Mouse (Mus musculus) MEL (cell line): ENCODE data around the gene Tbcd. TPM values are rescaled to one million over a fixed set of nuclear protein-coding genes. Genes with fewer than 3 reads are reported as not detected.

Source experiments
- DNase-seq: peaks from one replicate; pipeline ENCODE4 v3.0.0; 2011; ENCODE audit warnings: low read depth, low spot score
- H3K27ac ChIP-seq: 2 replicates; pipeline ENCODE4 v1.5.1; 2012; ENCODE audit warnings: low read depth, mild to moderate bottlenecking, control low read depth, low read length, moderate library complexity; ENCODE audit not compliant: control insufficient read depth
- H3K27me3 ChIP-seq, 2 experiments: fragments of 150-350 bp in 1 of 2; sonication (generic) in 1 of 2; 2 replicates each; pipeline ENCODE4 v1.6.1; 2012; ENCODE audit warnings: low read length in 2 of 2, mild to moderate bottlenecking in 2 of 2, improper control_type of control experiment in 1 of 2, moderate library complexity in 1 of 2; ENCODE audit not compliant: insufficient read depth in 2 of 2, control insufficient read depth in 1 of 2
- H3K36me3 ChIP-seq, 2 experiments: 2 replicates each; pipeline ENCODE4 v1.6.1; 2012 to 2014; ENCODE audit warnings: low read length in 2 of 2, improper control_type of control experiment in 1 of 2, inconsistent platforms in 1 of 2, mild to moderate bottlenecking in 1 of 2; ENCODE audit not compliant: insufficient read depth in 2 of 2, control insufficient read depth in 1 of 2
- H3K4me1 ChIP-seq, 2 experiments: fragments of 150-350 bp in 1 of 2; sonication (generic) in 1 of 2; 2 replicates each; pipeline ENCODE4 v1.6.1; 2012; ENCODE audit warnings: low read length in 2 of 2, improper control_type of control experiment in 1 of 2, mild to moderate bottlenecking in 1 of 2; ENCODE audit not compliant: insufficient read depth in 2 of 2, control insufficient read depth in 1 of 2
- H3K4me3 ChIP-seq, 2 experiments: fragments of 150-350 bp in 1 of 2; sonication (generic) in 1 of 2; 2 replicates each; pipeline ENCODE4 v1.5.1; 2012; ENCODE audit warnings: low read depth in 2 of 2, low read length in 2 of 2, mild to moderate bottlenecking in 2 of 2, moderate library complexity in 2 of 2, control low read depth in 1 of 2, improper control_type of control experiment in 1 of 2; ENCODE audit not compliant: control insufficient read depth in 1 of 2, insufficient read depth in 1 of 2
- H3K79me2 ChIP-seq: 2 replicates; pipeline ENCODE4 v1.6.1; 2012; ENCODE audit warnings: mild to moderate bottlenecking, low read length, moderate library complexity; ENCODE audit not compliant: control insufficient read depth, poor library complexity, insufficient read depth
- H3K9ac ChIP-seq: 2 replicates; pipeline ENCODE4 v1.6.1; 2012; ENCODE audit warnings: low read depth, mild to moderate bottlenecking, control low read depth, low read length, moderate library complexity; ENCODE audit not compliant: control insufficient read depth, poor library complexity, severe bottlenecking
- H3K9me3 ChIP-seq: fragments of 150-350 bp; sonication (generic); replicated peaks from 2 replicates; pipeline ENCODE4 v1.6.1; 2012; ENCODE audit warnings: mild to moderate bottlenecking, low read length, improper control_type of control experiment, moderate library complexity; ENCODE audit not compliant: insufficient read depth
- BHLHE40 ChIP-seq: IDR thresholded peaks from 2 replicates; pipeline ENCODE4 v1.6.1; 2012; ENCODE audit warnings: low read depth, mild to moderate bottlenecking, inconsistent platforms, low read length, improper control_type of control experiment, borderline replicate concordance
- CTCF ChIP-seq, 3 experiments: IDR thresholded peaks in 2 of 3; conservative IDR thresholded peaks in 1 of 3; 2 replicates each; pipeline ENCODE4 v1.5.1; 2011 to 2012; ENCODE audit warnings: low read length in 3 of 3, low read depth in 2 of 3, mild to moderate bottlenecking in 2 of 3, improper control_type of control experiment in 1 of 3, inconsistent platforms in 1 of 3, mixed read lengths in 1 of 3, moderate library complexity in 1 of 3; ENCODE audit not compliant: control insufficient read depth in 1 of 3, insufficient read depth in 1 of 3, poor library complexity in 1 of 3, severe bottlenecking in 1 of 3
- E2F4 ChIP-seq: IDR thresholded peaks from 2 replicates; pipeline ENCODE4 v1.6.1; 2011; ENCODE audit warnings: low read depth, low read length, improper control_type of control experiment, borderline replicate concordance
- HCFC1 ChIP-seq: IDR thresholded peaks from 2 replicates; pipeline ENCODE4 v1.6.1; 2012; ENCODE audit warnings: low read depth, mild to moderate bottlenecking, inconsistent platforms, low read length, improper control_type of control experiment, moderate library complexity
- JUND ChIP-seq: IDR thresholded peaks from 2 replicates; pipeline ENCODE4 v1.6.1; 2011; ENCODE audit warnings: low read depth, mild to moderate bottlenecking, improper control_type of control experiment, low read length
- MAZ ChIP-seq: IDR thresholded peaks from 2 replicates; pipeline ENCODE4 v1.6.1; 2012; ENCODE audit warnings: low read depth, mild to moderate bottlenecking, inconsistent platforms, low read length, improper control_type of control experiment
- MYB ChIP-seq: IDR thresholded peaks from 2 replicates; pipeline ENCODE4 v1.6.1; 2011; ENCODE audit warnings: mild to moderate bottlenecking, low read depth, low read length, improper control_type of control experiment
- MYC ChIP-seq: IDR thresholded peaks from 2 replicates; pipeline ENCODE4 v1.6.1; 2011; ENCODE audit warnings: low read depth, mild to moderate bottlenecking, low read length, improper control_type of control experiment, moderate library complexity
- NELFE ChIP-seq: IDR thresholded peaks from 2 replicates; pipeline ENCODE4 v1.6.1; 2011; ENCODE audit warnings: low read depth, low read length, improper control_type of control experiment
- NRF1 ChIP-seq: IDR thresholded peaks from 2 replicates; pipeline ENCODE4 v1.6.1; 2014; ENCODE audit warnings: low read depth, mild to moderate bottlenecking, inconsistent platforms, low read length, improper control_type of control experiment, moderate library complexity; ENCODE audit not compliant: poor library complexity, insufficient read depth, severe bottlenecking
- POLR2AphosphoS2 ChIP-seq: IDR thresholded peaks from 2 replicates; pipeline ENCODE4 v1.6.1; 2011; ENCODE audit warnings: low read length, improper control_type of control experiment
- POLR2AphosphoS5 ChIP-seq: IDR thresholded peaks from 2 replicates; pipeline ENCODE4 v1.6.1; 2012; ENCODE audit warnings: low read depth, borderline replicate concordance, mild to moderate bottlenecking, inconsistent platforms, low read length, moderate library complexity, mixed read lengths
- RCOR1 ChIP-seq: IDR thresholded peaks from 2 replicates; pipeline ENCODE4 v1.6.1; 2012; ENCODE audit warnings: low read depth, mild to moderate bottlenecking, inconsistent platforms, low read length, improper control_type of control experiment
- SIN3A ChIP-seq: IDR thresholded peaks from 2 replicates; pipeline ENCODE4 v1.6.1; 2012; ENCODE audit warnings: low read length, improper control_type of control experiment, inconsistent platforms
- SMC3 ChIP-seq: IDR thresholded peaks from 2 replicates; pipeline ENCODE4 v1.6.1; 2011; ENCODE audit warnings: low read depth, low read length, improper control_type of control experiment
- TAL1 ChIP-seq: IDR thresholded peaks from 2 replicates; pipeline ENCODE4 v1.6.1; 2012; ENCODE audit warnings: mild to moderate bottlenecking, inconsistent platforms, low read length, moderate library complexity, mixed read lengths
- UBTF ChIP-seq: IDR thresholded peaks from 2 replicates; pipeline ENCODE4 v1.6.1; 2012; ENCODE audit warnings: low read depth, mild to moderate bottlenecking, inconsistent platforms, low read length, improper control_type of control experiment, moderate library complexity, borderline replicate concordance; ENCODE audit not compliant: insufficient read depth
- USF1 ChIP-seq: IDR thresholded peaks from 2 replicates; pipeline ENCODE4 v1.6.1; 2014; ENCODE audit warnings: low read depth, mild to moderate bottlenecking, inconsistent platforms, low read length, improper control_type of control experiment, moderate library complexity
- ZKSCAN1 ChIP-seq: IDR thresholded peaks from 2 replicates; pipeline ENCODE4 v1.6.1; 2012; ENCODE audit warnings: low read depth, mild to moderate bottlenecking, inconsistent platforms, low read length, improper control_type of control experiment, moderate library complexity
- ZMIZ1 ChIP-seq: IDR thresholded peaks from 2 replicates; pipeline ENCODE4 v1.6.1; 2012; ENCODE audit warnings: low read depth, mild to moderate bottlenecking, inconsistent platforms, low read length, improper control_type of control experiment, moderate library complexity
- polyA plus RNA-seq, 2 experiments: library from polyadenylated mRNA; stranded (reverse) in 1 of 2; unstranded in 1 of 2; fragments of >175 nt in 1 of 2; fragments of >200 nt in 1 of 2; gene quantifications; 2 replicates each; pipeline versions ENCODE4 v1.2.1 to v1.2.4; 2012; ENCODE audit warnings: low replicate concordance in 2 of 2, low read depth in 1 of 2; ENCODE audit not compliant: insufficient read length in 2 of 2, insufficient read depth in 1 of 2, missing spikeins in 1 of 2
- total RNA-seq: library from RNA; depleted of rRNA; stranded (reverse); fragments of 300-350 nt; gene quantifications from 2 replicates; pipeline ENCODE4 v1.2.3, GENCODE M21; 2012

The Tbcd gene
- total and polyA plus RNA-seq, 3 experiments: 50.0 to 65.3 TPM; not detected in 1

DNA sequence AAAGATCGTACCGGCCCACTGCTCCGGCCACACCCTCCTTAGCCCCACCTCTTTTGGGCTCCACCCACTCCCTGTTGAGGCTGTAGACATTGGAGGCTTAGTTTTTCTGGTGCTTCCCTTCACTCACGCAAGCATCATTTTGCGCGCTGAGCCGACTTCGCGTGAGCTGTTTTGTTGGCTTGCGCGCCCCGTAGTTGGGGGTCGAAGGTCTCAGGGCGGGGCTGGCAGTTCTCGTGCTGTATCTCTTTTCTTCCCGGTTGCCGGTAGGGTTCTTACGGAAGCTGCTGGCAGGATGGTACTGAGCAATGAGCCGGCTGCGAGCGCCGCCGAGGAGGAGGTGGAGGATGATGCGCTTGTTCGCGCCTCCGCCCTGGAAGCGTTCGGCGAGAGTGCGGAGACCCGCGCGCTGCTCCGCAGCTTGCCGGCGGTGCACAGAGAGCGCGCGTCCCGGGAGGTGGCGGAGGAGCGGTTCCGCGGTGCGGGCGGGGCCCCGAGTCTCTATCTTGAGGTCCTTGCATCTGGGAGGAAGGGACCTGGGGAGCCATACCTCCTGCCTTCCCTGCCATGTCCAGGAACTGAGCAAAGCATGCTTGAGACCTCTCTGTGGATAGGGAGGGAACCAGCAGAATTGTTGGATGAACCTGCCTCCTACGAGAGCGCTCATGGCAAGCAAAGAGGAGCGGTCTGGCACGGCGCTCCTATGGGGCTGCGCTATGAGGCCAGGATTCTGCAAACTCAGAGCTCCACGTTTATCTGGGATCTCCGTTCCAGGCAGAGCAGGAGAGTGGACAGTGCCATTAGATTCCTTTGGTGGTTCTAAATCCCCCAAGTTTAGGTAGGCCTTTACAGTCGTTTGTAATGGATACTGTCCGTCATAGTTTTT is at the start of gene Tbcd (continued):
- 0 out of 2 replicates have a peak, but pooled peaks have one; percentile 83 for TF ChIP-seq UBTF
- peak; percentile 96 for TF ChIP-seq NELFE
- no peak for TF ChIP-seq BHLHE40
- no peak; the same call in 1 of the 2 replicates for TF ChIP-seq MYB
- TF ChIP-seq POLR2AphosphoS2: peak; percentile 70; the same call in 1 of the 2 replicates
- peak; percentile 100 for TF ChIP-seq SIN3A

DNA sequence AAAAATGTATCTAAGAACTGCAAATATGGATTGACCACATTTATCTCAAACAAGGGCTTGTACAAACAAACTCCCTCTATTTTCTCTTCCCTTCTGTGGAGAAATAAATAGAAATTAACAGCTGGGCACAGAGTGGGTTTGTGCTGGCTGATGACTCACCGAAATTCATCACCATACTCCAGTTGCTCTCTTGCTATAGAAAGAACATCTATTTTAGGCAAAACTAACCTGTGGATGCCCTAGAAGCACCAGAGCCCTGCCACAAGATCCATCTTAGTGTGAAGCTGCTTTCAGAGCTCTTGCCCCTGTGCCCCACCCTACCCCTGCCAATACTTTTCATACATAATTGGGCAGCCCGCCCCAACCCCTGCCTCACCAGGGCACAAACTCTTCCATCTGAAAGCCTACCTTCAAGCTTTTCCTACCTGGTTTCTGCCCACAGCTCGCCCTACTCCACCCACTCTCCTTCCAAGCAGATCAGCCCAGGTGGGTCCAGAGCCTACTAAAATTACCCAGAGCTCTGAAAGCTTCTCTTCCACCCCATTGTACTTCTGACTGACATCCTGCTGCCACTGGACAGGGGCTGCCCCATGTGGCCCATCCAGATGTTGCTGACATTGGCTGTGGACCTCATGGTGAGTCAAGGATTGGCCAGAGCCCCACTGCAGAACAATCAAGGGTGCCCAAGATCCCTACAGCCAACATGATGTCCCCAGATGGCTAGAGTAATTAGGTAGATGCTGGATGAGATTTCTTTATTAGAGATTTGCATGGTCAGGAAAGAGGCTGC is 44.2 kb upstream of the Tbcd start:
- peaks cover 3 to 4% of the 10 kb centered on the region in 2 experiments for H3K4me1 ChIP-seq
- H3K9me3 ChIP-seq: no peaks in the 10 kb centered on the region
- TF ChIP-seq USF1 (no peak), UBTF (no peak), HCFC1 (no peak), BHLHE40 (no peak)
- H3K36me3 ChIP-seq: peaks cover 0 to 4% of the 10 kb centered on the region in 2 experiments; a peak in 2 of 4 replicates
- no peak overlapping the region for H3K27ac ChIP-seq
- no peaks in the 10 kb centered on the region for H3K79me2 ChIP-seq
- no peak overlapping the region for H3K9ac ChIP-seq
- no peak for DNase-seq
- no peak overlapping the region for H3K4me3 ChIP-seq
- no peaks in the 10 kb centered on the region for H3K27me3 ChIP-seq

- no peaks in the 10 kb centered on the region for H3K36me3 ChIP-seq
- H3K4me3 ChIP-seq: no peak overlapping the region
- H3K9ac ChIP-seq: no peak overlapping the region
- no peak for DNase-seq
- TF ChIP-seq MYB: no peak
- TF ChIP-seq SMC3: no peak
- TF ChIP-seq CTCF (IDR thresholded peaks at IDR 0.05 in 2 of 3, conservative IDR thresholded peaks at IDR 0.05 in 1 of 3; ENCODE audit: control insufficient read depth in 1 of 3, insufficient read depth in 1 of 3, low read depth in 2 of 3, low read length in 3 of 3, poor library complexity in 1 of 3, severe bottlenecking in 1 of 3): no peak
- TF ChIP-seq POLR2AphosphoS2: no peak
- TF ChIP-seq POLR2AphosphoS5: no peak
- TF ChIP-seq HCFC1: no peak
- TF ChIP-seq JUND: no peak
- TF ChIP-seq NRF1: no peak
- no peak for TF ChIP-seq MAZ
- TF ChIP-seq TAL1: no peak
- TF ChIP-seq RCOR1: no peak
- TF ChIP-seq ZMIZ1: no peak
- no peak for TF ChIP-seq ZKSCAN1
- no peak for TF ChIP-seq MYC
- TF ChIP-seq E2F4: no peak
- H3K9me3 ChIP-seq: no peaks in the 10 kb centered on the region
- H3K27me3 ChIP-seq: peaks cover 1 to 3% of the 10 kb centered on the region in 2 experiments; a peak in 1 of 4 replicates
- H3K27ac ChIP-seq: no peak overlapping the region
- H3K4me1 ChIP-seq: no peaks in the 10 kb centered on the region
- no peaks in the 10 kb centered on the region for H3K79me2 ChIP-seq
Measured at GRCm38 (mm10) chr11:121414762-121415161, 37.0 kb upstream of the Tbcd start.
